Mouse (Mus musculus): ENCODE measurements around the gene Cldn34c3.
"Not testable (repeated sequence)": the region's sequence is repeated elsewhere in the genome, so short reads cannot be mapped to it uniquely, and the experiment has no call there.

Cldn34c3 gene

GRCm38 (mm10) chrX:123793365-123793764, at the start of gene Cldn34c3:
Cldn34c3 (plus strand) TSS chrX:123793665.
- not testable (repeated sequence) for DNase-seq (ENCODE audit: low spot score in 2 of 2)
